Mouse (Mus musculus) yolk sac, embryonic 10.5 days (tissue): ENCODE measurements around the gene Dnah8.

Experiments used
- DNase-seq: peaks from one replicate; pipeline ENCODE4 v3.0.0-alpha.2; 2017; ENCODE audit warnings: low spot score

The Dnah8 gene

GRCm38 (mm10) chr17:30821115-30821514 is 197.0 kb downstream of the Dnah8 start:
- no peak for DNase-seq

- no peak for DNase-seq
These were observed 200.3 kb downstream of the Dnah8 start for GRCm38 (mm10) chr17:30824473-30824872.

GRCm38 (mm10) chr17:30825731-30826304 is 201.7 kb downstream of the Dnah8 start:
- DNase-seq, result no peak

- no peak for DNase-seq
These were observed 207.0 kb downstream of the Dnah8 start for GRCm38 (mm10) chr17:30831170-30831569.

GRCm38 (mm10) chr17:30835419-30835818 is 211.3 kb downstream of the Dnah8 start:
- DNase-seq, result no peak

GRCm38 (mm10) chr17:30837031-30837430 is 212.9 kb downstream of the Dnah8 start:
- no peak for DNase-seq

GRCm38 (mm10) chr17:30840046-30840445 is 215.9 kb downstream of the Dnah8 start:
- no peak for DNase-seq

- DNase-seq, result no peak
These were observed 218.2 kb downstream of the Dnah8 start for GRCm38 (mm10) chr17:30842312-30842711.

GRCm38 (mm10) chr17:30844321-30844791 is 220.2 kb downstream of the Dnah8 start:
- no peak for DNase-seq

- DNase-seq, result no peak
These were observed 223.3 kb downstream of the Dnah8 start for GRCm38 (mm10) chr17:30847498-30847897.

GRCm38 (mm10) chr17:30848086-30848485 is 223.9 kb downstream of the Dnah8 start:
- DNase-seq, result no peak

- DNase-seq, result no peak
These were observed 224.7 kb downstream of the Dnah8 start for GRCm38 (mm10) chr17:30848804-30849203.

- no peak for DNase-seq
These were observed 225.7 kb downstream of the Dnah8 start for GRCm38 (mm10) chr17:30849813-30850212.

- DNase-seq, result no peak
These were observed 228.2 kb downstream of the Dnah8 start for GRCm38 (mm10) chr17:30852345-30852744.

- no peak for DNase-seq
These were observed 233.2 kb downstream of the Dnah8 start for GRCm38 (mm10) chr17:30857347-30857746.

GRCm38 (mm10) chr17:30858586-30859259 is 234.6 kb downstream of the Dnah8 start:
- no peak for DNase-seq

- DNase-seq, result no peak
These were observed 235.9 kb downstream of the Dnah8 start for GRCm38 (mm10) chr17:30859989-30860585.

GRCm38 (mm10) chr17:30860606-30861005 is 236.5 kb downstream of the Dnah8 start:
- DNase-seq, result no peak

GRCm38 (mm10) chr17:30866281-30866680 is 242.1 kb downstream of the Dnah8 start:
- DNase-seq, result no peak

- DNase-seq, result no peak
These were observed 242.8 kb downstream of the Dnah8 start for GRCm38 (mm10) chr17:30866966-30867365.

- DNase-seq, result no peak
These were observed 246.9 kb downstream of the Dnah8 start for GRCm38 (mm10) chr17:30871040-30871439.

- no peak for DNase-seq
These were observed 250.1 kb downstream of the Dnah8 start for GRCm38 (mm10) chr17:30874276-30874675.

GRCm38 (mm10) chr17:30877456-30877855 is 253.3 kb downstream of the Dnah8 start:
- DNase-seq, result peak; percentile 32
